Mouse (Mus musculus) heart, adult 2 months (tissue): ENCODE data around the gene Wnt2b.

Experiments
- EP300 ChIP-seq: fragments of 200-500 bp; IDR thresholded peaks from 2 replicates; pipeline ENCODE4 v1.6.1; 2011; ENCODE audit warnings: low read depth, low read length, control low read depth; ENCODE audit not compliant: insufficient read depth
- POLR2A ChIP-seq: fragments of 200-500 bp; IDR thresholded peaks from 2 replicates; pipeline ENCODE4 v1.6.1; 2011; ENCODE audit warnings: mild to moderate bottlenecking, low read depth, low read length, control low read depth; ENCODE audit not compliant: insufficient read depth

DNA sequence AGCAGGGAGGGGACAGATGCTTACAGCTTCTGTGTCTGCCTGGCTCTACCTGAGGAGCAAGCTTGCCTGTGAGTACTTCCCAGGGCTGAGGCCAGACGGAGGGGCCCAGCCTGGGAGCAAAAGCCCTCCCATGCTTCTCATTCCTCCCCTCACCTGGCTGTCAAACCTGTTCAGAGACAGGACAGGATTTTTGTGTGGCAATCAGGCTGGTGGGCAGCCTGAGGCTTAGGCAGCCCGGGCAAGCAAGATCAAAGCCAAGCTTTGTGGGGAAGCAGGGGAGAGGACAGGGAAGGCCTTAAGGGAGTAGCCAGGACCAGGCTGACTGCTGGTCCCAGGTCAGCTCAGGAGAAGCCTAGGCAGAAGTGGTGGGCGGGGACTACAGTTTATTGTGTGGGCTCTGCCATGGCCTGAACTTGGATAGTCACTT lies 32.7 kb upstream of the Wnt2b start:
- TF ChIP-seq EP300: no peak
- no peak for TF ChIP-seq POLR2A
